Mouse (Mus musculus): Measurements from ENCODE around the gene Galc. TPM values are rescaled to one million over a fixed set of nuclear protein-coding genes. Genes with fewer than 3 reads are reported as not detected.

The Galc gene
- polyA plus RNA-seq, 1 experiment from 2014 or later, result 6.8 TPM

GRCm38 (mm10) chr12:98282776-98283486 lies 23.7 kb upstream of the Galc start:
- no peak for ATAC-seq (replicated peaks; ENCODE audit: insufficient number of reproducible peaks, low FRiP score, low TSS enrichment)
- 73% methylated on average over 14 of the region's 14 CpGs for WGBS (ENCODE audit: insufficient replicate concordance)
- no peak overlapping the region for H3K27ac ChIP-seq (ENCODE audit: low read depth, low read length)

GRCm38 (mm10) chr12:98280996-98281395 lies 21.7 kb upstream of the Galc start:
- ATAC-seq (replicated peaks; ENCODE audit: insufficient number of reproducible peaks, low FRiP score, low TSS enrichment), result no peak
- H3K36me3 ChIP-seq (ENCODE audit: control insufficient read depth, insufficient read depth, low read length), result no peaks in the 10 kb centered on the region
- no peaks in the 10 kb centered on the region for H3K27me3 ChIP-seq (ENCODE audit: control insufficient read depth, insufficient read depth, low read length)
- no peaks in the 10 kb centered on the region for H3K9me3 ChIP-seq (replicated peaks; ENCODE audit: control insufficient read depth, low read length)
- no peak overlapping the region for H3K27ac ChIP-seq (ENCODE audit: low read depth, low read length)
- H3K4me3 ChIP-seq (ENCODE audit: low read depth, low read length), result no peak overlapping the region
- no peak overlapping the region for H3K4me2 ChIP-seq
- H3K4me1 ChIP-seq (ENCODE audit: control insufficient read depth, insufficient read depth, low read length), result no peaks in the 10 kb centered on the region
- 69% methylated on average over 8 of the region's 8 CpGs for WGBS (ENCODE audit: insufficient replicate concordance)
- no peak overlapping the region for H3K9ac ChIP-seq (ENCODE audit: low read depth, low read length)

More at GRCm38 (mm10) chr12:98282776-98283486, 23.7 kb upstream of the Galc start:
- no peaks in the 10 kb centered on the region for H3K36me3 ChIP-seq (ENCODE audit: control insufficient read depth, insufficient read depth, low read length)
- H3K9ac ChIP-seq (ENCODE audit: low read depth, low read length), result no peak overlapping the region
- H3K4me2 ChIP-seq, result no peak overlapping the region
- H3K27me3 ChIP-seq (ENCODE audit: control insufficient read depth, insufficient read depth, low read length), result no peaks in the 10 kb centered on the region
- H3K4me3 ChIP-seq (ENCODE audit: low read depth, low read length), result no peak overlapping the region
- H3K4me1 ChIP-seq (ENCODE audit: control insufficient read depth, insufficient read depth, low read length), result no peaks in the 10 kb centered on the region
- H3K9me3 ChIP-seq (replicated peaks; ENCODE audit: control insufficient read depth, low read length), result no peaks in the 10 kb centered on the region

DNA sequence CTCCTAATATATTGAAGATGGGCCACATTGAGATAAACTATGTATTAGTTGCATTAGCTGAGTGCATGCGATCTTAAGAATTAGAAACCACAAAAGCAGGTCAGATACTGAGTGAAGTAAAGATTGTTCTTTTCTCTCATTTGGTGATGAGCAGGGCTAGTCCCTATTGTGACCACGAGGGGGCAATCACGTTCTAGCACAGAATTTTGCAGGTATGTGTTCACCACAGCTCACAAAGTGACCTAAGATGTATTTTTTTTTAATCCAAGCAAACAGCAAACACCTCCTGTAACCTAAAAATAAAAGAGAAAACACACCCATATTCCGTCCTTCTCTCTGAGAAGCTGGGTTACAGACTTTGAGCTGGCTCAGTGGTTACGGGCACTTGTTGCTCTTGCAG lies 21.3 kb upstream of the Galc start:
- 27% methylated on average over 5 of the region's 5 CpGs for WGBS (ENCODE audit: insufficient replicate concordance)
- H3K4me3 ChIP-seq (ENCODE audit: low read depth, low read length), result no peak overlapping the region
- ATAC-seq (replicated peaks; ENCODE audit: insufficient number of reproducible peaks, low FRiP score, low TSS enrichment), result no peak
- no peaks in the 10 kb centered on the region for H3K4me1 ChIP-seq (ENCODE audit: control insufficient read depth, insufficient read depth, low read length)
- no peaks in the 10 kb centered on the region for H3K36me3 ChIP-seq (ENCODE audit: control insufficient read depth, insufficient read depth, low read length)
- no peak overlapping the region for H3K9ac ChIP-seq (ENCODE audit: low read depth, low read length)
- no peaks in the 10 kb centered on the region for H3K9me3 ChIP-seq (replicated peaks; ENCODE audit: control insufficient read depth, low read length)
- no peak overlapping the region for H3K4me2 ChIP-seq
- no peaks in the 10 kb centered on the region for H3K27me3 ChIP-seq (ENCODE audit: control insufficient read depth, insufficient read depth, low read length)
- H3K27ac ChIP-seq (ENCODE audit: low read depth, low read length), result no peak overlapping the region

- Histone ChIP-seq H3K27me3 (ENCODE audit: control insufficient read depth, insufficient read depth, low read length) (no peaks in the 10 kb centered on the region), H3K27ac (ENCODE audit: low read depth, low read length) (no peak overlapping the region), H3K9me3 (replicated peaks; ENCODE audit: control insufficient read depth, low read length) (no peaks in the 10 kb centered on the region), H3K36me3 (ENCODE audit: control insufficient read depth, insufficient read depth, low read length) (no peaks in the 10 kb centered on the region), H3K9ac (ENCODE audit: low read depth, low read length) (no peak overlapping the region), H3K4me1 (ENCODE audit: control insufficient read depth, insufficient read depth, low read length) (no peaks in the 10 kb centered on the region), H3K4me2 (no peak overlapping the region), H3K4me3 (ENCODE audit: low read depth, low read length) (no peak overlapping the region)
- ATAC-seq (replicated peaks; ENCODE audit: insufficient number of reproducible peaks, low FRiP score, low TSS enrichment), result no peak
- WGBS (ENCODE audit: insufficient replicate concordance), result 45% methylated on average over 7 of the region's 7 CpGs
Observed at GRCm38 (mm10) chr12:98272433-98272832, 13.2 kb upstream of the Galc start.

GRCm38 (mm10) chr12:98270810-98271566 lies 11.7 kb upstream of the Galc start:
- no peak; the same call in 1 of the 2 replicates for ATAC-seq (replicated peaks; ENCODE audit: insufficient number of reproducible peaks, low FRiP score, low TSS enrichment)
- H3K4me2 ChIP-seq, result no peak overlapping the region; the same call in 1 of the 2 replicates
- H3K9ac ChIP-seq (ENCODE audit: low read depth, low read length), result no peak overlapping the region
- no peaks in the 10 kb centered on the region for H3K27me3 ChIP-seq (ENCODE audit: control insufficient read depth, insufficient read depth, low read length)
- H3K4me3 ChIP-seq (ENCODE audit: low read depth, low read length), result no peak overlapping the region
- no peak overlapping the region for H3K27ac ChIP-seq (ENCODE audit: low read depth, low read length)
- H3K36me3 ChIP-seq (ENCODE audit: control insufficient read depth, insufficient read depth, low read length), result no peaks in the 10 kb centered on the region
- WGBS (ENCODE audit: insufficient replicate concordance), result 53% methylated on average over 12 of the region's 12 CpGs
- no peaks in the 10 kb centered on the region for H3K4me1 ChIP-seq (ENCODE audit: control insufficient read depth, insufficient read depth, low read length)
- no peaks in the 10 kb centered on the region for H3K9me3 ChIP-seq (replicated peaks; ENCODE audit: control insufficient read depth, low read length)

DNA sequence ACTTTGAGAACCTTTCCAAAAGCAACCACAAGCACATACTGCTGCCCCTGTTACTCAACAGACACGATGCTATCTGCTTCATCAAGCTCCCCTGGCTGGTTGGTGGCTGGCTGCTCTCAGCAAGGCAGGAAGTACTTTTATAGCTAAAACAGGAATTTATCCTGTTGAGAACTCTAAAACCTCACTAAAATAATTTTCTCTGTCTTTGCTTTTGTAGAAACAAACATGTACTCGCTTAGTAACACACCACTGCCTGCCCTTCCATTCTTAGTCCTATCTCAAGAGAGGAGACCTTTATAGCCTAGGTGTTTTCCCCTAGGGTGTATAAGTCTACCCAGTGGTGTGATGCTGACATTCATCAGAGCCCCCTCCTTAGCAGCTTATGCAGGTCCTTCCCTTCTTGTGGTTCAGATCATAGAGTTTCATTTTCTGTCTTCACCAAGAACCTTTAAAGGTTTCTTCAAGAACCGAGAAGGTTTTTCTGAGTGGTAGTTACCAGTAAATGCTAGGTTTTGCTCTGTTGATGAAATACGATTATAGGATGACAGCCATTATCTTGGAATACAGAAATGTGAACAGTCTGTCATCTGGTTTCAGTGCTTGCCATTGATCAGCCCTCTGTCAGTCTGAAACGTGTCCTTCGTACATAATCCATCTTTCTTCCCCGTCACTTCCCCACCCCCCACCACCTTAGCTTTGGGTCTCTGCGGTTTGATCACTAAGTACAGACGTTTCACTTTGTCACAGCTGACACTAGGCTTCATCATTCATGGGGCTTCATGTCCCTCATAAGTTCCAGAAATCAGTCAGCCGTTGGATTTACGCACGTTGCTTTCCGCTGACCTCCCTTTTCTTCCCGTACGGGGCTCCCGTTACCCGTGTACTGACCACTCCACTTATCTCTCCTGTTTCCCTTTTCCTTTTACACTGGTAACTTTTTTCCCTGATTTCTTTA lies 10.8 kb upstream of the Galc start:
- Histone ChIP-seq H3K4me3 (ENCODE audit: low read depth, low read length) (no peak overlapping the region), H3K27me3 (ENCODE audit: control insufficient read depth, insufficient read depth, low read length) (no peaks in the 10 kb centered on the region), H3K27ac (ENCODE audit: low read depth, low read length) (no peak overlapping the region), H3K4me1 (ENCODE audit: control insufficient read depth, insufficient read depth, low read length) (no peaks in the 10 kb centered on the region), H3K9ac (ENCODE audit: low read depth, low read length) (no peak overlapping the region), H3K36me3 (ENCODE audit: control insufficient read depth, insufficient read depth, low read length) (no peaks in the 10 kb centered on the region), H3K4me2 (peak overlapping the region; percentile 43), H3K9me3 (replicated peaks; ENCODE audit: control insufficient read depth, low read length) (no peaks in the 10 kb centered on the region)
- no peak for ATAC-seq (replicated peaks; ENCODE audit: insufficient number of reproducible peaks, low FRiP score, low TSS enrichment)
- WGBS (ENCODE audit: insufficient replicate concordance), result 43% methylated on average over 17 of the region's 17 CpGs

DNA sequence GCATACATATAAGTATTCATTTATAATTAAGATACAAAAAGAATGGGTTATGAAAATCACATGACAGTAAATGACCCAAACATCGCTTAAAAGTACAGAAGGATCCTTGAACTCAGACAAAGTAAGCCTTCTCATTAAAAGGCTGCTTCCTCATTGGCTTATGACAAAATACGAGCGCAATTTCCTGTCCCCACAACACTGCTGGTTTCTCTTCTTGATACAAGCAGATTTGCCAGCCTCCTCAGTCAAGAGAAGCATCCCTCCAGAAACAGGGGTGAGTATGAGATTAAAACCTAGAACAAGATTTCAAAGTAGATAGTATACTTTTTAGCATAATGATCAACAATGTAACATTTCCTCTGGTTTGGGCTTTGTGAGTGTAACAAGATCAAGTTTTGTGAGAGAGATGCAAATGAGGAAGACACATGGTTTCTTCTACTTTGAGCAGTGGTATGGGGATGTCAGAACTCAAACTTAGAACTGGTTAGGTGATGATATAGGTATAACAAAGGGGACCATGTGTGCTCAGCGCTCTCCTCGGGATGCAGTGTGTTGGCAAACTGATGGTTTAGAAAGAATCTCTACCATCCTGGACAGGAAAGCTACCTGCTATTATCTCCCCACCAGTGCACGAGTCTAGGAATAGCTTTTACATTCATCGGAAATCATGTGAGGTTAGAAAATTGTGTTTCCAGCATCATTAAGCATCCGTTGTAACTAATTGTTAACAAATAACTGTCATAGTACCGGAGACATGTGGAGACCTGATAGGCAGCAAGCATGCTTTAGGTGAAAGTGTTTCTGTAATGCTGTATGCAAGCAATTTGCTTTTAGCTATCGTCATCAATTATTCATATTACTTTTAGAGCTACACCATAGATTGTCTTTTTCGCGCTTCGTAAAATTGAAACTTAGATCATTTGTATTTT lies 9.4 kb upstream of the Galc start, which contains the start of gene Gpr65:
Gene Gpr65, plus strand, starts transcription at position 195 of the 929 bp plus-strand sequence.
- H3K4me3 ChIP-seq (ENCODE audit: low read depth, low read length), result no peak within 1 kb of the TSS
- no peaks in the 10 kb centered on the region for H3K9me3 ChIP-seq (replicated peaks; ENCODE audit: control insufficient read depth, low read length)
- no peaks in the 10 kb centered on the region for H3K27me3 ChIP-seq (ENCODE audit: control insufficient read depth, insufficient read depth, low read length)
- 84% methylated on average over 13 of the region's 13 CpGs for WGBS (ENCODE audit: insufficient replicate concordance)
- H3K27ac ChIP-seq (ENCODE audit: low read depth, low read length), result no peak within 1 kb of the TSS
- H3K36me3 ChIP-seq (ENCODE audit: control insufficient read depth, insufficient read depth, low read length), result no peaks in the 10 kb centered on the region
- ATAC-seq (replicated peaks; ENCODE audit: insufficient number of reproducible peaks, low FRiP score, low TSS enrichment), result no peak
- H3K9ac ChIP-seq (ENCODE audit: low read depth, low read length), result no peak within 1 kb of the TSS
- no peaks in the 10 kb centered on the region for H3K4me1 ChIP-seq (ENCODE audit: control insufficient read depth, insufficient read depth, low read length)
- no peak within 1 kb of the TSS for H3K4me2 ChIP-seq
